Mouse (Mus musculus): ENCODE data around the gene Phf12. TPM values are rescaled to one million over a fixed set of nuclear protein-coding genes. Genes with fewer than 3 reads are reported as not detected.

The Phf12 gene
- polyA plus RNA-seq, 2 experiments = 4.3 to 19.0 TPM

- 40% methylated on average over 3 of the region's 3 CpGs for WGBS (ENCODE audit: insufficient replicate concordance)
- H3K9ac ChIP-seq (replicated peaks) = no peak overlapping the region
- no peak overlapping the region for H3K27ac ChIP-seq
- H3K4me3 ChIP-seq (ENCODE audit: insufficient read depth in 1 of 2, low read depth in 2 of 2, low read length in 2 of 2) = no peak overlapping the region
- 0 out of 4 replicates have a peak, but pooled peaks cover 0 to 2% of the 10 kb centered on the region in 2 experiments for H3K4me1 ChIP-seq (replicated peaks; ENCODE audit: control insufficient read depth in 2 of 2, insufficient read depth in 2 of 2, low read length in 1 of 2)
- no peaks in the 10 kb centered on the region for H3K9me3 ChIP-seq (ENCODE audit: control insufficient read depth, low read length)
- no peak for ATAC-seq (ENCODE audit: insufficient read depth)
- TF ChIP-seq CTCF (IDR thresholded peaks at IDR 0.05; ENCODE audit: low read depth) (no peak), EP300 (IDR thresholded peaks at IDR 0.05; ENCODE audit: low read depth) (no peak)
- no peak for DNase-seq (ENCODE audit: low read depth in 3 of 3, low spot score in 3 of 3)
- no peak overlapping the region for H3K4me2 ChIP-seq (ENCODE audit: low read depth)
- H3K27me3 ChIP-seq (ENCODE audit: control insufficient read depth, insufficient read depth, low read length) = 0 out of 2 replicates have a peak, but pooled peaks cover 3% of the 10 kb centered on the region
- no peaks in the 10 kb centered on the region for H3K36me3 ChIP-seq (replicated peaks; ENCODE audit: control insufficient read depth, insufficient read depth, low read depth)
These were observed 26.1 kb upstream of the Phf12 start for GRCm38 (mm10) chr11:77956428-77956827.

DNA sequence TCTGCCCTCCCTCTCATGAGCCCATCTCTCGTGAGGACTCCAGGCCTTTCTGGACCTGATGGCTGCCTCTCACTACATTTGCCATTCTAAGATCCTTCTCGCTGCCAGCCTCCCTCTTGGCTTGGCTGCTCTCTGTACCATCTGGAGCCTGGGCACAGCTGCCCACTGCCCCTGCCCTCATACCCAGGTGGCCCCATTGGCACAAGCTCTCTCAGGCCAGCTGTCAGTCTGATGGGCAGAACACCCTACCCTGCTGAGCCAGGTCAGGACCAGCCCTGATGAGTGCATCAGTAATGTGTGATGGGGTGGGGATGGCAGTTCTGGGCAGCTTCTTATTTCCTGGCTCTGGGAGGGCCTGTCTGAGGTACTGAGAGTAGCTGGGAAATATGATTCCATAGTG, 24.3 kb upstream of the Phf12 start:
- no peak overlapping the region for H3K4me2 ChIP-seq (ENCODE audit: low read depth)
- DNase-seq (ENCODE audit: low read depth in 3 of 3, low spot score in 3 of 3) (no peak), ATAC-seq (ENCODE audit: insufficient read depth) (no peak)
- no peaks in the 10 kb centered on the region for H3K9me3 ChIP-seq (ENCODE audit: control insufficient read depth, low read length)
- no peak overlapping the region for H3K9ac ChIP-seq (replicated peaks)
- TF ChIP-seq EP300 (IDR thresholded peaks at IDR 0.05; ENCODE audit: low read depth) = no peak
- no peak for TF ChIP-seq CTCF (IDR thresholded peaks at IDR 0.05; ENCODE audit: low read depth)
- no peak overlapping the region for H3K4me3 ChIP-seq (ENCODE audit: insufficient read depth in 1 of 2, low read depth in 2 of 2, low read length in 2 of 2)
- 50% methylated on average over 2 of the region's 2 CpGs for WGBS (ENCODE audit: insufficient replicate concordance)
- 0 out of 4 replicates have a peak, but pooled peaks cover 0 to 2% of the 10 kb centered on the region in 2 experiments for H3K4me1 ChIP-seq (replicated peaks; ENCODE audit: control insufficient read depth in 2 of 2, insufficient read depth in 2 of 2, low read length in 1 of 2)
- H3K36me3 ChIP-seq (replicated peaks; ENCODE audit: control insufficient read depth, insufficient read depth, low read depth) = no peaks in the 10 kb centered on the region
- no peaks in the 10 kb centered on the region; the same call in 1 of the 2 replicates for H3K27me3 ChIP-seq (ENCODE audit: control insufficient read depth, insufficient read depth, low read length)
- no peak overlapping the region for H3K27ac ChIP-seq

- Histone ChIP-seq H3K4me2 (ENCODE audit: low read depth) (no peak overlapping the region), H3K9me3 (ENCODE audit: control insufficient read depth, low read length) (no peaks in the 10 kb centered on the region), H3K4me3 (ENCODE audit: insufficient read depth in 1 of 2, low read depth in 2 of 2, low read length in 2 of 2) (no peak overlapping the region), H3K4me1 (replicated peaks; ENCODE audit: control insufficient read depth in 2 of 2, insufficient read depth in 2 of 2, low read length in 1 of 2) (0 out of 4 replicates have a peak, but pooled peaks cover 0 to 2% of the 10 kb centered on the region in 2 experiments), H3K27ac (no peak overlapping the region), H3K27me3 (ENCODE audit: control insufficient read depth, insufficient read depth, low read length) (no peaks in the 10 kb centered on the region; the same call in 1 of the 2 replicates), H3K9ac (replicated peaks) (no peak overlapping the region), H3K36me3 (replicated peaks; ENCODE audit: control insufficient read depth, insufficient read depth, low read depth) (no peaks in the 10 kb centered on the region)
- TF ChIP-seq EP300 (IDR thresholded peaks at IDR 0.05; ENCODE audit: low read depth) (no peak), CTCF (IDR thresholded peaks at IDR 0.05; ENCODE audit: low read depth) (no peak)
- 54% methylated on average over 9 of the region's 9 CpGs for WGBS (ENCODE audit: insufficient replicate concordance)
- no peak for ATAC-seq (ENCODE audit: insufficient read depth)
- DNase-seq (ENCODE audit: low read depth in 3 of 3, low spot score in 3 of 3) = no peak
These were observed 23.6 kb upstream of the Phf12 start for GRCm38 (mm10) chr11:77958932-77959331.

DNA sequence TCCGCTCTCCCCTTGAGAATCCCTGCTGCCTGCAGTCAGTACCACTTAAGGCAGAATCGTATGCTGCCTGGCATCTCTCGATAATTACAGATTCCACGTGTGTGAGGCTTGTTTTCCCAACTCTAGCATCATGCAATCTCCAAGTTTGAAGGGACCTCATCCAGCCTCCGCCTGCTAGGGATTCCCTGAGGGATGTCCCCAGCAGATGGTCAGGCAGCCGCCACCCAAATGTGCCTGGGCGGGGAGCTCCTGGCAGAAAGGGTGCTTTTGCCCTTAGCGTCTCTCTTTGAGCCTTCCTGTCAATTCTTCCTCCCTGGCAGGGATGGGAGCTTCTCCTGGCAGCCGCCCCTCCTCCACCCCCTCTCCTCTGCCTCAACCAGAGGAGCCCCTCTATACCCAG, 22.4 kb upstream of the Phf12 start:
- no peak for ATAC-seq (ENCODE audit: insufficient read depth)
- Histone ChIP-seq H3K36me3 (replicated peaks; ENCODE audit: control insufficient read depth, insufficient read depth, low read depth) (no peaks in the 10 kb centered on the region), H3K4me3 (ENCODE audit: insufficient read depth in 1 of 2, low read depth in 2 of 2, low read length in 2 of 2) (no peak overlapping the region), H3K27ac (no peak overlapping the region), H3K9ac (replicated peaks) (no peak overlapping the region), H3K27me3 (ENCODE audit: control insufficient read depth, insufficient read depth, low read length) (no peaks in the 10 kb centered on the region; the same call in 1 of the 2 replicates), H3K9me3 (ENCODE audit: control insufficient read depth, low read length) (no peaks in the 10 kb centered on the region), H3K4me2 (ENCODE audit: low read depth) (no peak overlapping the region), H3K4me1 (replicated peaks; ENCODE audit: control insufficient read depth in 2 of 2, insufficient read depth in 2 of 2, low read length in 1 of 2) (0 out of 4 replicates have a peak, but pooled peaks cover 0 to 2% of the 10 kb centered on the region in 2 experiments)
- 44% methylated on average over 8 of the region's 9 CpGs for WGBS (ENCODE audit: insufficient replicate concordance)
- DNase-seq (ENCODE audit: low read depth in 3 of 3, low spot score in 3 of 3) = no peak
- no peak for TF ChIP-seq CTCF (IDR thresholded peaks at IDR 0.05; ENCODE audit: low read depth)
- TF ChIP-seq EP300 (IDR thresholded peaks at IDR 0.05; ENCODE audit: low read depth) = no peak

GRCm38 (mm10) chr11:77960898-77961297, 21.7 kb upstream of the Phf12 start:
- ATAC-seq (ENCODE audit: insufficient read depth) = no peak
- Histone ChIP-seq H3K4me1 (replicated peaks; ENCODE audit: control insufficient read depth in 2 of 2, insufficient read depth in 2 of 2, low read length in 1 of 2) (0 out of 4 replicates have a peak, but pooled peaks cover 0 to 2% of the 10 kb centered on the region in 2 experiments), H3K9ac (replicated peaks) (no peak overlapping the region), H3K27me3 (ENCODE audit: control insufficient read depth, insufficient read depth, low read length) (no peaks in the 10 kb centered on the region; the same call in 1 of the 2 replicates), H3K27ac (no peak overlapping the region), H3K36me3 (replicated peaks; ENCODE audit: control insufficient read depth, insufficient read depth, low read depth) (no peaks in the 10 kb centered on the region), H3K4me2 (ENCODE audit: low read depth) (no peak overlapping the region), H3K9me3 (ENCODE audit: control insufficient read depth, low read length) (no peaks in the 10 kb centered on the region), H3K4me3 (ENCODE audit: insufficient read depth in 1 of 2, low read depth in 2 of 2, low read length in 2 of 2) (no peak overlapping the region)
- WGBS (ENCODE audit: insufficient replicate concordance) = 23% methylated on average over 5 of the region's 5 CpGs
- TF ChIP-seq EP300 (IDR thresholded peaks at IDR 0.05; ENCODE audit: low read depth) = no peak
- TF ChIP-seq CTCF (IDR thresholded peaks at IDR 0.05; ENCODE audit: low read depth) = no peak
- DNase-seq (ENCODE audit: low read depth in 3 of 3, low spot score in 3 of 3) = no peak

Measured in liver, embryonic 14.5 days (tissue).